Mouse (Mus musculus) kidney, adult 2 months (tissue): ENCODE results near the gene Ctrc. TPM values are rescaled to one million over a fixed set of nuclear protein-coding genes. Genes with fewer than 3 reads are reported as not detected.

Experiments used
- DNase-seq: peaks from one replicate; pipeline ENCODE4 v3.0.0; 2021
- H3K27ac ChIP-seq: fragments of 200-500 bp; 2 replicates; pipeline ENCODE4 v1.5.1; 2012; ENCODE audit warnings: low read depth, low read length, control low read depth, inconsistent platforms; ENCODE audit not compliant: insufficient read depth
- H3K27me3 ChIP-seq: fragments of 200-500 bp; replicated peaks from 2 replicates; pipeline ENCODE4 v1.6.1; 2012; ENCODE audit warnings: mild to moderate bottlenecking, moderate library complexity, low read length, inconsistent platforms; ENCODE audit not compliant: control insufficient read depth, insufficient read depth
- H3K36me3 ChIP-seq: fragments of 200-500 bp; 2 replicates; pipeline ENCODE4 v1.6.1; 2012; ENCODE audit warnings: mild to moderate bottlenecking, moderate library complexity, low read length, inconsistent platforms; ENCODE audit not compliant: control insufficient read depth, insufficient read depth
- H3K4me1 ChIP-seq: fragments of 200-500 bp; 2 replicates; pipeline ENCODE4 v1.6.1; 2011; ENCODE audit warnings: low read length; ENCODE audit not compliant: control insufficient read depth, insufficient read depth
- H3K4me3 ChIP-seq: fragments of 200-500 bp; 2 replicates; pipeline ENCODE4 v1.5.1; 2011; ENCODE audit warnings: mild to moderate bottlenecking, low read depth, low read length, control low read depth; ENCODE audit not compliant: insufficient read depth
- CTCF ChIP-seq: fragments of 200-500 bp; conservative IDR thresholded peaks from 2 replicates; pipeline ENCODE4 v1.5.1; 2011; ENCODE audit warnings: low read depth, mild to moderate bottlenecking, control low read depth, low read length, moderate library complexity, mixed read lengths; ENCODE audit not compliant: insufficient read depth, insufficient read length
- POLR2A ChIP-seq: fragments of 200-500 bp; IDR thresholded peaks from one replicate; pipeline ENCODE4 v1.6.1; 2011; ENCODE audit warnings: low read depth, low read length, control low read depth
- whole genome bisulfite sequencing: fragments of 180-500 bp; shearing (Covaris S2); methylation state at CpG from one replicate; pipeline ENCODE4 v1.1.7; 2018; 5-methylcytosine and 5-hydroxymethylcytosine counted together
- polyA plus RNA-seq: library from polyadenylated mRNA; depleted of rRNA; stranded (reverse); fragments of >200 nt; gene quantifications from 2 replicates; pipeline ENCODE4 v1.2.3, GENCODE M21; 2012; rRNA removed

Gene Ctrc
- polyA plus RNA-seq, 1 experiment, result not detected

DNA sequence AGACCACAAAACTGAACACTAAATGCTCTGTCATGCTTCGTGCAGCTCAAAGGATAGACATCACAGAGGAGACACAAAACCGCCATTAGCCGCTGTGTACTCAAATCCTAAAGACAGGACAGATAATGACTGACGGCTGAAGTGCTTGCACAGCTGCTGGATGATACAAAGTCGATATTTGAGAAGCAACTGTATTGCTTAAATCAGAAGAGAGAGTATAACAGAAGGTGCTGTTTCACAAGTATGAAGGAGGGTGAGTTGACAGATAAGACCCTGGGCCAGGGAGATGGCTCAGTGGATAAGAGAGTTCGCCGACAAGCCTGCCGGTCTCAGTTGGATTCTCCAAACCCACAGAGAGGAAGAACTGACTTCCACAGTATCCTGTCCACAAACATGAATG is 74.3 kb downstream of the Ctrc start:
- Histone ChIP-seq H3K4me1 (no peaks in the 10 kb centered on the region), H3K27ac (no peak overlapping the region), H3K27me3 (no peaks in the 10 kb centered on the region), H3K36me3 (peaks cover 3% of the 10 kb centered on the region; the same call in 1 of the 2 replicates), H3K4me3 (no peak overlapping the region)
- 93% methylated on average over 8 of the region's 8 CpGs for WGBS
- TF ChIP-seq POLR2A (no peak), CTCF (no peak)
- no peak for DNase-seq

DNA sequence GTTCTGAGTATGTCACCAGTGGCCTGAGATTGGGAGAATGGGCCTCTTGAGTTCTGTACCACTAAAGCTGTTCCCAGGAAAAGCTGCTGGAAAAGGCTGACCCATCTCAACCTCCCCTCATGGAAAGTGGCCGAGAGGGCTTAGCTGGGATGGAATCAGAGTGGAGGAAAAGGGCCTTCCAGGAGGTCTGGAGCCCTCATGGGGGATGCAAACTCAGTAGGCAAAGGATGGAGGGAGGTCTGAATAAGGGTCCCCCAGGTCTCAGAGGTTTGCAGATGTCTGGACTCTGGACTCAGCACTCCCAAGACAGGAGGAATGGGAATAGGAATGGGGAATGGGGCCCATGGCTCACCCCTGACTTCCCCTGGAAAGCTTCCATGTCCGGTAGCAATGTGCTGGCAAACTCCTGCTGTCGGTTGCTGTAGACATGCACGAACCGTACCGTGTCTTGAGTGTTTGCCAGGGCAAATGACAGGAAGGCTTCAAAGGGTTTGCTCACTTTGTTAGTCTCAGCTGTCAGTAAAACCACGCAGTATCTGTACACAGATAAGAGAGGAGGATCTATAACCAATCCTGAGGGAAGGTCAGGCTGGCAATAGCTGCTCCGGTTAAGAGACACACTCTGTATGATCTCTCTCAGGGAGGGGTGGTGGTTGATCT is 76.5 kb downstream of the Ctrc start:
- no peak overlapping the region for H3K27ac ChIP-seq

DNA sequence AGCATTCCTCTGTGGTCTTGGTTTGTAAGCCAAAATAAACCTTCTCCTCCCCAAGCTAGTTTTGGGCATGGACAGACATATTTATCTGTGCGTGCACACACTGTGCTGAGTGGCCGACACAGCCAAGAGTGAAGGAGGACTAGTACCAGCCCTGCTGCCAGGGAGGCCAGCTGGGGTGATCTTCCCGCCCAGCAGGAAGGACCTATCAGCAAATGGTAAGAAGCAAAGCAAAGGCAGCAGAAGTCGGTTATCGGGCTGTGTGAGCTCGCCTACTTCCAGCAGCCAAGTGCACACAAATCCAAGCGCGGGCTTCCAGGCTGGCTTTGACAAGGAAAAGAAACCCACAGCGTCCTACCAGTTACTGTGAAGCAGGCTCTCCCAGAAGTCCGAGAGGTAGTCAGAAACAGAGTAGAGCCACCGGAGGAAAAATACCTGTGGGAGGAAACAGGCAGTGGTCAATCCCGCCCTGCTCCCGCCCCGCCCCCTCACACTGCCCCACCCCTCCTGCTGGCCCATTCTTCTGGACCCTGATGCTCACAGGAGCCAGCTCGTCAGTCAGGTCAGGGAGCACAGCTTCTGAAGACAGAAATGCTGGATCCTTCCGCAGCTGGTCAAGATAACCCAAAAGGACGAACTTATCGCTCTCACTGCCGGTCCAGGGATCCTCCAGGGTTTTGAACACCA is 78.7 kb downstream of the Ctrc start:
- TF ChIP-seq POLR2A (no peak), CTCF (no peak)
- Histone ChIP-seq H3K4me3 (no peak overlapping the region), H3K4me1 (no peaks in the 10 kb centered on the region), H3K27ac (peak overlapping the region; percentile 41), H3K27me3 (no peaks in the 10 kb centered on the region), H3K36me3 (no peaks in the 10 kb centered on the region; the same call in none of the 2 replicates)
- WGBS, result 71% methylated on average over 19 of the region's 19 CpGs
- peak; percentile 24 for DNase-seq

More for the DNA sequence above, 76.5 kb downstream of the Ctrc start:
- no peak for TF ChIP-seq POLR2A
- no peak for TF ChIP-seq CTCF
- Histone ChIP-seq H3K4me3 (no peak overlapping the region), H3K36me3 (no peaks in the 10 kb centered on the region; the same call in 1 of the 2 replicates), H3K4me1 (no peaks in the 10 kb centered on the region), H3K27me3 (no peaks in the 10 kb centered on the region)
- 88% methylated on average over 8 of the region's 8 CpGs for WGBS
- no peak for DNase-seq

DNA sequence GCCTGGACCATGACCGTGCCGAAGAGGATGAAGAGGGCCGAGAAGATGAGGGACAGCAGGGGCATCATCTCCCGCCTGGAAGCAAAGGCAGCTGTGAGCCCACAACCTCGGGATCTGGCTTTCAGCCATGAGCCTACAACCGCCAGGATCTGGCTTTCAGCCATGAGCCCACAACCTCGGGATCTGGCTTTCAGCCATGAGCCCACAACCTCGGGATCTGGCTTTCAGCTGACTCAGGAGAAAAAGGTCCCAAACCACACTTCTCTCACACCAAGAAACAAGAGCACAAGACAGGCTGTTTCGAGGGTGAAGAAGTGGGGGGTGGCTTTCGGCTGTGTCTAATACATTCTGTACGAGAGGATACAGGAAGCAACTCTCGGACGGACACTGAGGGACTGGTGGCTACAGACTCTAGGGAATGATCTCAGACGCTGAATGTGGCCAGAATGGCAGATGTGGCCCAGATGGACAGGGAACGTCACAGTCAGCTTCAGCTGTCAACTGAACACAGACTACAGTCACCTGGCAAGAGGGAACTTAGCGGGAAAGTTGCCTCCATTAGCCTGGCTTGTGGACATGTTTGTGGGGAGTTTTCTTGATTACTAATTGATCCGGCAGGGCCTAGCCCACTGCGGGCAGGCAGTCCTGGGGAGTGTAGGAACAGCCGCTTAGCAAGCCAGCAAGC is 79.3 kb downstream of the Ctrc start:
- no peak overlapping the region for H3K4me3 ChIP-seq
- no peaks in the 10 kb centered on the region for H3K27me3 ChIP-seq
- H3K27ac ChIP-seq, result peak overlapping the region; percentile 41
- no peaks in the 10 kb centered on the region for H3K4me1 ChIP-seq
- TF ChIP-seq POLR2A (no peak), CTCF (no peak)
- no peaks in the 10 kb centered on the region; the same call in none of the 2 replicates for H3K36me3 ChIP-seq
- WGBS, result 42% methylated on average over 19 of the region's 19 CpGs
- peak; percentile 54 for DNase-seq

DNA sequence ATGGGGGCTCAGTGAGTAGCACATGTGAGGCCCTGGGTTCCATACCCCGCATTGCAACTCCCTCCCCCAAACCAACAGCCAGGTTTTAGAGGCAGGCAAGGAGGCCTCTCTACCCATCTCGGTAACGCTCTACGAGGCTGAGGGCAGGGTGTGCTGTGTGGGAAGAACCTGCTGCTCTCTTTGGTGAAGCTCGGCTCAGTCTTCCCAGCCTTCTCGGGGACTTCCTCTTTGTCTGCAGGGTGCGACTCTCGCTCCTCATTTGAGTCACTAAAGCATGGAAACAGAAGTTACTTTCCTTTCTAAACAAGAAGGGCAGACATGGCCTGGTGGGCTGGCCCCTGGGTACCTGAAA is 79.9 kb downstream of the Ctrc start:
- DNase-seq, result peak; percentile 27
- 68% methylated on average over 8 of the region's 8 CpGs for WGBS
- H3K4me1 ChIP-seq, result no peaks in the 10 kb centered on the region
- H3K27ac ChIP-seq, result peak overlapping the region; percentile 41
- no peak for TF ChIP-seq POLR2A
- TF ChIP-seq CTCF, result no peak
- H3K27me3 ChIP-seq, result no peaks in the 10 kb centered on the region
- no peak overlapping the region for H3K4me3 ChIP-seq
- no peaks in the 10 kb centered on the region; the same call in none of the 2 replicates for H3K36me3 ChIP-seq

DNA sequence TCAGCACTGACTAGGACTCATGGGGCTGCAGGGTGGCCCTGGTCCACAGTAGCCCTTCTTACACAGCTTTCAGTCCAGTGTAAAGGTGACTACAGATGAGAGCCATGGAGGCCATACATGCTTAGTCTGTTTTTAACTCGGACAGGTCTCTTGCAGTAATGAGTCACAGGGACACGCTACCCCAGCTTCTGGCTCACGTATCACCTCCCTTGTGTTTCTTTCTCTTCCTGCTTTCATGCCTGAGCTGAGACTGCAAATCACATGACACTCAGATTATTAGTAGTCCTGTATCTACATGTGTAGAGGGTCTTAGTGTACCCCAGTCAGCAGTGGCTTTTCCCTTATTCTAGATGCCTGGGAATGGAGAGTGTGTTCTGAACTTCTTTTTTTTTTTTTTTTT is 81.2 kb downstream of the Ctrc start:
- Histone ChIP-seq H3K4me1 (no peaks in the 10 kb centered on the region; the same call in 1 of the 2 replicates), H3K27ac (no peak overlapping the region), H3K36me3 (no peaks in the 10 kb centered on the region; the same call in 1 of the 2 replicates), H3K4me3 (no peak overlapping the region), H3K27me3 (no peaks in the 10 kb centered on the region)
- no peak for TF ChIP-seq CTCF
- no peak for TF ChIP-seq POLR2A
- WGBS, result 85% methylated on average over 3 of the region's 3 CpGs
- DNase-seq, result no peak

Other genes with a start within 250 kb of the Ctrc start
- gene Fblim1, start 240.3 kb downstream of the Ctrc start, polyA plus RNA-seq, result 10.2 and 10.5 TPM in 2 replicates
- gene Tmem82, start 227.7 kb downstream of the Ctrc start, polyA plus RNA-seq, result 29.0 and 32.3 TPM in 2 replicates
- 30.1 and 33.8 TPM in 2 replicates for gene Slc25a34, start 222.5 kb downstream of the Ctrc start, polyA plus RNA-seq
- gene Plekhm2, start 181.5 kb downstream of the Ctrc start, polyA plus RNA-seq, result 79.7 and 85.4 TPM in 2 replicates
- gene Rsc1a1, start 160.8 kb downstream of the Ctrc start, polyA plus RNA-seq, result 18.2 and 25.8 TPM in 2 replicates
- gene Ddi2, start 122.9 kb downstream of the Ctrc start, polyA plus RNA-seq, result 21.9 and 23.4 TPM in 2 replicates
- gene Agmat, start 99.7 kb downstream of the Ctrc start, polyA plus RNA-seq, result 9.4 and 10.8 TPM in 2 replicates
- gene Dnajc16, start 55.4 kb downstream of the Ctrc start, polyA plus RNA-seq, result 12.6 and 13.6 TPM in 2 replicates
- 22.2 and 23.7 TPM in 2 replicates for gene Casp9, start 52.7 kb downstream of the Ctrc start, polyA plus RNA-seq
- 0.52 TPM in 1 of 2 replicates, not detected in the other for gene Cela2a, start 20.2 kb downstream of the Ctrc start, polyA plus RNA-seq
- 36.3 and 41.0 TPM in 2 replicates for gene Efhd2, start 28.6 kb upstream of the Ctrc start, polyA plus RNA-seq
- 0.18 and 0.28 TPM in 2 replicates for gene Fhad1, start 168.7 kb upstream of the Ctrc start, polyA plus RNA-seq
- 59.6 and 60.4 TPM in 2 replicates for gene Tmem51, start 237.9 kb upstream of the Ctrc start, polyA plus RNA-seq